Mouse (Mus musculus) ovary, postnatal 14 days (tissue): ENCODE results near the gene Stkld1.
"Not testable (repeated sequence)": the region's sequence is repeated elsewhere in the genome, so short reads cannot be mapped to it uniquely, and the experiment has no call there.

ENCODE experiments used
- DNase-seq: peaks from one replicate; pipeline ENCODE4 v3.0.0; 2022; ENCODE audit warnings: low spot score

Stkld1 gene

GRCm38 (mm10) chr2:26933304-26934055 lies at the start of gene Stkld1, which contains the start of gene Surf4:
Gene Stkld1, plus strand, starts transcription at chr2:26934047.
Gene Surf4, minus strand, starts transcription at chr2:26933928.
- peak; percentile 86 for DNase-seq

GRCm38 (mm10) chr2:26885541-26885940 lies 48.3 kb upstream of the Stkld1 start:
- DNase-seq, result not testable (repeated sequence)

- not testable (repeated sequence) for DNase-seq
Measured at GRCm38 (mm10) chr2:26886170-26886569, 47.7 kb upstream of the Stkld1 start.

- DNase-seq, result no peak
Measured at GRCm38 (mm10) chr2:26895898-26896297, 37.9 kb upstream of the Stkld1 start.

DNA sequence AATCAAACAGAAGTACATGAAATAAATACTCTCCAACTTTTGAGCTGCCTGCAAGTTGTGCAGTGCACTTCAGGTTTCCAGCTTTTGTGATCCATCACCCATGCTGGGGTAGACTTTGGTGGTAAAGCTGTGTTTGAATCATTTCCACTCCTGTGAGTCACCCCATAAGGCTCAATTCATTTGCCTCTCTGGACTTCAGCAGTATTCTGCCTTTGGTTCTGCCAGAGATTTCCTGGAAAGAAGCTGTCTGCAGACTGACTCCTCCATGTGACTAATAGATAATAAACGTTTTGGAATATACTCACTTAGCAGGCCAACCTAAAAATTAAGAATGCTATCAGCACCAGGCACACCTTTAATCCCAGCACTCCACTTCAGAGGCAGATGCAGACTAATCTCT lies 33.1 kb upstream of the Stkld1 start:
- no peak for DNase-seq

- no peak for DNase-seq
Measured at GRCm38 (mm10) chr2:26901834-26902400, 31.9 kb upstream of the Stkld1 start.

DNA sequence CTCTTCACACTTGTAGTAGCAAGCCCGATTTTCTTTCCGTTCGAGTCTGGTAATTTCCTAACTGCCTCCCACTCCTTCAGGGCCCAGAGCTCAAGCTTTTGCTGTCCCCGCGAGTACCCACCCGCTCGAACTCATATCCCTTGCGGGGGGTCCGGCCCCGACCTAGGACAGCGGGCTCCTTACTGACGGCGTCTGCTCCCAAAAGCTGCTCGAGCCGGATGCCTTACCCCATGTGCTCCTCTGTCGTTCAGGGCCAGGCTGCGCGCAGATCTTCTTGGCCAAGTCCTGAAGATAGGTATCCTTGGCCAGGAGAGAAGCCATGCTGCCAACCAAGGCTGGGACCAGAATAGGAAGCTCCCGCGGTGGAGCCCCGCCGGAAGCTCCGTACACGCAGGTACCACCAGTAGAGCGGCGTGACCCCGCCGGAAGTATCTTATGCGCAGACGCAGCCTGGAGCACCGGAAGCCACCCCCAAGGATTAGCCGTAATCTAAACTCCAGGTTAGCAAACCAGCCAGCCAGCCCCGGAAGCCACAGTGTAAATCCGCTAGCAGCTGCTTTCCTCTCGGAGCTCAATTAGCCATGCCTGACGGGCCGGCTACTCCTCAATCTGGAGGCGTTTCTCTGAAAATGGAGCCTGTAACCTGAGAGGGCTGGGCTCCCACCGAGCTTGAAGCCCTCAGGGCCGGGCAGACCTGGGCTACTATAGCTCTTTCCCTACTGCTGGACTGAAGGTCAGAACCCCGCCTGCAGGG lies 31.2 kb upstream of the Stkld1 start, which contains the start of gene Surf6:
Surf6 (minus strand) TSS at position 413 of the 754 bp plus-strand sequence.
- DNase-seq, result peak; percentile 84

- DNase-seq, result no peak
Measured at GRCm38 (mm10) chr2:26903311-26903710, 30.5 kb upstream of the Stkld1 start.

- no peak for DNase-seq
Measured at GRCm38 (mm10) chr2:26905936-26906335, 27.9 kb upstream of the Stkld1 start.

DNA sequence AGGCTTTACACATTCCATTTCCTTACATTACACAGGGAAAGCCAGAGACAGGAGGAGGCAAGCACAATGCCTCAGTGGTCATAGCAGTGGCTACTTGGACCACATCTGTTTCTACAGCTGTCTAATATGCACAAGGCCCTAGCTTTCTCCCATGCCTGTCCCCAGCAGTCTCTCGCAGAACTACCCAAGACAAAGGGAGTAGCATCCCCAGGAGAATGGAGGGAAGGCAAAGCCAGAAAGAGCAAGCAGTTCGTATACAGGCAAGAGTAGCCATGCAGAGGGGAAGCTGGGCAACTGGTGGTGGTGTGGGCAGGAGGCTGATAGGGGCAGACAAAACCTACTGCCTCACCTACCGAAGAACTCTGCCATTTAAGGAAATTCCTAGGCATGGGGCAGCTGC lies 27.4 kb upstream of the Stkld1 start:
- DNase-seq, result no peak

DNA sequence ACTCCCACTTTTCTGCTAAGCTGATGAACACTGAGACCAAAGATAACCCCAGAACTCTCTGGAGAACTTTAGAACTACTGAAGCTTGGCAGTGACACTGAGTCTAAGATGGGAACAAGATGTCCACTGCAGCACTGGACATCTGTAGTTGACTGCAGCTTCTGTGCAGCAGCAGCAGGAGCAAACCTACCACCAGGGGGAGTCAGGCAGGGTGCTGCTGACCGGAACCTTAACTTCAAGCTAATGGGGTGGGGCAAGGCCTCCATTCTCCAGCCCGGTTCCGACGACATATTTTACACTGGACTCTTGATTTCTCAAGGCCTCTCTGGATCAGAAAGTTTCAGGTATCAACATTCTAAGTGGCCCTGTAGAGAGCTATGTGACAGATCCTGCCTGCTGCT lies 26.7 kb upstream of the Stkld1 start:
- no peak for DNase-seq

DNA sequence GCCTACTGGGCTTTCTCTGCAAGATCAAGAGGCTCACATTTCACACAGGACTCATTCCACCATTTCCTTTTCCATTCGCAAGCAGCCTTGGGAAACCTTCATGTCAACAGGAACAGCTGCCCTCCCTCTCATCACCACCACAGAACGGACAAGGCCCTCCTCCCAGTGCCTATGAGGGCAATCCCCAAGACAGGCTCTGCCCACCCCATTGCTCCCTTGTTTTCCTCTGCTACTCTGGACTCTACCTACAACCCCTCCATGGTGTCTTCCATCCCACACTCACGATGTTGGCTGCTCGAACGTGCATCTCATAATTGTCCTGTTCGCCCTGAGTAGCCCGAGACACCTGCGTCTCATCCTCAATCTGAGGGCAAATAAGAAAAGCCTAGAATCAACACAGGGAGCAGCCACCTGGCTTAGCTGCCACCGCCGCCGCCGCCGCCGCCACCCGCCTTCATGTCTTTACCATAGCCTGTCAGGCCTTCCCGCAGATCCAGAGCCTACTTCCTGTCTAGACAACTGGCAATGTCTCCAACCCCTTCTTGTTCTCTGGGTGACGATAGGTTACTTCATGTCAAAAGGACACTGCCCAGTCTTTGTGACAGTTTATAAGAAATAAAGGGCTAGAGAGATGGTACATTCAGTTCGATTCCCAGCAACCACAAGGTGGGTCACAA lies 25.0 kb upstream of the Stkld1 start:
- no peak for DNase-seq

GRCm38 (mm10) chr2:26909387-26909784 lies 24.5 kb upstream of the Stkld1 start:
- no peak for DNase-seq

- DNase-seq, result peak; percentile 99
Measured at GRCm38 (mm10) chr2:26910124-26910993, 23.5 kb upstream of the Stkld1 start, which contains the start of the genes Med22 and Rpl7a. Gene Med22, minus strand, starts transcription at chr2:26910677. Gene Rpl7a, plus strand, starts transcription at chr2:26910764.

- peak; percentile 53 for DNase-seq
Measured at GRCm38 (mm10) chr2:26910994-26911765, 22.7 kb upstream of the Stkld1 start.

DNA sequence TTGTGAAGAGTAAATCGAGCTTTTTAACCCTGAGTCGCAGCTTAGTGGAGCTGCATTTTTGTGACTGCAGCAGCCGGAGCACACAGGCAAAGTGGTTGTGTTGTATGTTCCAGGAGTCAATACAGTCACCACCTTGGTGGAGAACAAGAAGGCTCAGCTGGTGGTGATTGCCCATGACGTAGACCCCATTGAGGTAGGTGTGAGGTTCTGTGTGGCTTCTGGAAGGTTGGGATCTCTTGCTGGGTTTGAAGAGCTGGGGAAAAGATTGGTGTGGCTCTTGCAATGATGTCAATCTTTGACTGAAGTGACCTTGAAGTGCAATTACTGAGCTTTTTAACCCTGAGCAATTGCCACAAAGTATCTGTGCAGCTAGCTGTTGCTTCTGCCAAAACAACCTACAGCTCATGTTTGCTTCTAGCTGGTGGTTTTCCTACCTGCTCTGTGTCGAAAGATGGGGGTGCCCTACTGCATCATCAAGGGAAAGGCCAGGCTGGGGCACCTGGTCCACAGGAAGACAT lies 21.5 kb upstream of the Stkld1 start:
- no peak for DNase-seq

GRCm38 (mm10) chr2:26913416-26914147 lies 20.3 kb upstream of the Stkld1 start:
- DNase-seq, result no peak

DNA sequence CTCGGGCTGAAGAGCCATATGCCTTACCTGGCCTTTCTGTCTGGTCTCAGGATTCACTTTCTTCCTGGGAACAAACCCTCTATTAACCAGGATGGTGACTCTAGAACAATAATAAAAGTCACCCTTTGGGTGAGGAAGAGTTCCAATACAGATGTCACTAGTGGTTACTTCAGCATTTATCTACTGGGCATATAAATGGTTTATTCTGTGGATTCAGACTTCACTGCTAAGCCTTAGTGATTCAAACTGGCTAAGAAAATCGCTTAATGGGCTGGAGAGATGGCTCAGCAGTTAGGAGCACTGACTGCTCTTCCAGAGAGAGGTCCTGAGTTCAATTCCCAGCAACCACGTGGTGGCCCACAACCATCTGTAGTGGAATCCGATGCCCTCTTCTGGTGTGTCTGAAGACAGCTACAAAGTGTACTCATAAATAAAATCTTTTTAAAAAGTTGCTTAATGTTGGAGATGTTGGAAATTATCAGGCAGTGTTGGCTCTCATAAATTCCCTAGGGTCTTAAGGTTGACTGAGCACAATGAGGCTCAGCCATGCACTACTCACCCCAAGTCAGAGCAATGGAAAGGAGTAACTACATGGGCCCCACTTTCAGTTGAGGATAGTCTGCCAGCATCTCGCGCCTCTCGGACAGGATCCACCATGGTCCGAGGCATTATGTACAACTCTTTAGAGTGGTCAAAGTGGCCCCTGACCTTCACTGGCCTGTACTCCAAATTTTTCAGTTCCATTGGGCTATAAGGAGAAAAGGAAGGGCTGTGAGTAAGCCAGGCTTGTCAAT lies 19.5 kb upstream of the Stkld1 start:
- DNase-seq, result no peak
